Mouse (Mus musculus) G1E (cell line): ENCODE measurements around the gene Sqstm1. TPM values are rescaled to one million over a fixed set of nuclear protein-coding genes. Genes with fewer than 3 reads are reported as not detected.
A peak's percentile ranks its signal among the peaks of the same experiment; 100 is the strongest.
"Not testable (repeated sequence)": the region's sequence is repeated elsewhere in the genome, so short reads cannot be mapped to it uniquely, and the experiment has no call there.

ENCODE experiments used
- ATAC-seq: 2 replicates; pipeline ENCODE4 v1.8.0; 2016; ENCODE audit warnings: mild to moderate bottlenecking; ENCODE audit not compliant: insufficient number of reproducible peaks, poor library complexity, low FRiP score, severe bottlenecking; ENCODE audit errors: extremely low read depth
- DNase-seq: peaks from one replicate; pipeline ENCODE4 v3.0.0; 2012; ENCODE audit warnings: low spot score
- H3K27me3 ChIP-seq: 2 replicates; pipeline ENCODE4 v1.6.1; 2012; ENCODE audit warnings: mild to moderate bottlenecking, low read length, inconsistent platforms; ENCODE audit not compliant: insufficient read depth
- H3K36me3 ChIP-seq: replicated peaks from 2 replicates; pipeline ENCODE3; 2012; ENCODE audit warnings: mild to moderate bottlenecking, inconsistent platforms
- H3K4me1 ChIP-seq: 2 replicates; pipeline ENCODE4 v1.6.1; 2012; ENCODE audit warnings: low read depth, low read length, inconsistent platforms, mixed read lengths; ENCODE audit not compliant: insufficient read depth
- H3K4me3 ChIP-seq: 2 replicates; pipeline ENCODE4 v1.5.1; 2012; ENCODE audit warnings: low read depth, mild to moderate bottlenecking, inconsistent platforms, low read length, moderate library complexity, mixed read lengths
- H3K9me3 ChIP-seq: replicated peaks from 2 replicates; pipeline ENCODE4 v1.6.1; 2012; ENCODE audit warnings: inconsistent platforms
- CTCF ChIP-seq: IDR thresholded peaks from 2 replicates; pipeline ENCODE4 v1.5.1; 2012; ENCODE audit warnings: low read depth, low read length, inconsistent platforms, mixed read lengths
- GATA1 ChIP-seq: IDR thresholded peaks from 2 replicates; pipeline ENCODE4 v1.6.1; 2012; ENCODE audit warnings: borderline replicate concordance, low read length, inconsistent platforms, mixed read lengths
- GATA2 ChIP-seq: IDR thresholded peaks from 2 replicates; pipeline ENCODE4 v1.6.1; 2012; ENCODE audit warnings: low read depth, low read length, inconsistent platforms, borderline replicate concordance
- POLR2AphosphoS5 ChIP-seq: IDR thresholded peaks from 2 replicates; pipeline ENCODE4 v1.6.1; 2012; ENCODE audit warnings: low read depth, low read length, inconsistent platforms; ENCODE audit not compliant: insufficient replicate concordance
- TAL1 ChIP-seq: conservative IDR thresholded peaks from 2 replicates; pipeline ENCODE4 v1.6.1; 2012; ENCODE audit warnings: low read depth, low read length, inconsistent platforms, mixed read lengths
- polyA plus RNA-seq: library from polyadenylated mRNA; stranded (reverse); fragments of >175 nt; gene quantifications from 2 replicates; pipeline ENCODE4 v1.2.3, GENCODE M21; 2012
- total RNA-seq, 2 experiments: library from RNA; stranded (forward) in 1 of 2; stranded (reverse) in 1 of 2; fragments of 200-1000 nt in 1 of 2; fragments of >200 nt in 1 of 2; fragmentation: Nextera tagmentation in 1 of 2; gene quantifications; 2 replicates each; pipeline ENCODE4 v1.2.3; 2014 to 2017

The Sqstm1 gene
- total and polyA plus RNA-seq, 3 experiments: 138 to 687 (median 252) TPM

DNA sequence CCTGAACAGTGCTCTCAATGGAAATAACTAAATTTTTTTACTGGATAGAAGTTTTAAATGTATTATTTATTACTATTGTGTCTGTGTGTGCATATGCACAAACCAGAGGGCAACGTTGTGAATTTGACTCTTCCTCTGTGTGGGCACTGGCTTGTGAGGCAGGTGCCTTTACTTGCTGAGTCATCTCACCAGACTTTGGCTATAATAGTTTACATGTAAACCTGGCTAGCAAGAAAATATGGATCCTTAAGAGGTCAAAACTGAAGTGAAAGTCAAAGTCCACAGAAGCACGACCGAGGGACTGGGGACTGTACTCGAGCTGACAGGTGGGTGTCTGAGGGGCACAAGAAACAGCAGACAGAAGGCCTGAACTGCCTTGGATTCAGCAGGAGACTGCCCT lies 27.9 kb downstream of the Sqstm1 start:
- H3K4me1 ChIP-seq: peaks cover 8% of the 10 kb centered on the region
- H3K9me3 ChIP-seq: no peaks in the 10 kb centered on the region
- TF ChIP-seq GATA2: no peak
- TF ChIP-seq GATA1: no peak
- no peak for TF ChIP-seq TAL1
- TF ChIP-seq CTCF: no peak
- no peak for TF ChIP-seq POLR2AphosphoS5
- H3K36me3 ChIP-seq: peaks cover 78% of the 10 kb centered on the region
- no peak for DNase-seq
- no peaks in the 10 kb centered on the region for H3K27me3 ChIP-seq
- no peak for ATAC-seq
- H3K4me3 ChIP-seq: no peak overlapping the region

DNA sequence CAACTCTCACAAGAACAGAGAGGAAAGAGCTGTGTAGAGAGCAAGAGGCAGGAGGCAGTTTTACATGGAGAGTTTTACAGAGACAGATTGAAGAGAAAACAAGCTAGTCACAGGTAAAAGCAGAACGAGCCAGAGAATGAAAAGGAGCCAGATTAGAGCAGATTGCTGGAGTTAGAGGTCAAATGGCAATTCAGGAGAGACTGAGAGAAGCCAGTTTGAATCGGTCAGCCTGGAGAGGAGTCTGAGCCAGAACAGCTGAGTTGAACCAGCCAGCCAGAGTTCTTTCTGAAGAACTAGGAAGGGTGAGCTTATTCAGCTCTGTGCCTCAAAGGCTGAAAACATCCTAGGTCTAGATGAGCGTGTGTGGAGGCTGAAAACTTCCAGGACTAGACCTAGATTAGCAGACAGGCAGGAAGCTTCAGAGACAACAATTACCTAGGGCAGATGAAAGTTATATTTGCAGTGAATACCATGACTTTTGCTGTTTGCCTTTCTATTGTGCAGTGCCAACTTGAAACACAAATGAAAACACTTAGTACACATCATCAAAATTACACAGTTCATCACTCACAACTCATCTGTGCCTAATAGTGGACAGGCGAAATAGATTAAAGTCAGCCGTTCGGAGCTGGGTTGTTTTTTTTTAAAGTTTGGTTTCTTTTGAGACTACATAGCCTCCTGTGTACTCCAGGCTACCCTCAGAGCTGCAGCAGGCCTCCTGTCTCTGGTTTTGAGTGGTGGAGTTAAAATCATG lies 30.0 kb downstream of the Sqstm1 start:
- peaks cover 20% of the 10 kb centered on the region for H3K4me1 ChIP-seq
- no peaks in the 10 kb centered on the region for H3K27me3 ChIP-seq

DNA sequence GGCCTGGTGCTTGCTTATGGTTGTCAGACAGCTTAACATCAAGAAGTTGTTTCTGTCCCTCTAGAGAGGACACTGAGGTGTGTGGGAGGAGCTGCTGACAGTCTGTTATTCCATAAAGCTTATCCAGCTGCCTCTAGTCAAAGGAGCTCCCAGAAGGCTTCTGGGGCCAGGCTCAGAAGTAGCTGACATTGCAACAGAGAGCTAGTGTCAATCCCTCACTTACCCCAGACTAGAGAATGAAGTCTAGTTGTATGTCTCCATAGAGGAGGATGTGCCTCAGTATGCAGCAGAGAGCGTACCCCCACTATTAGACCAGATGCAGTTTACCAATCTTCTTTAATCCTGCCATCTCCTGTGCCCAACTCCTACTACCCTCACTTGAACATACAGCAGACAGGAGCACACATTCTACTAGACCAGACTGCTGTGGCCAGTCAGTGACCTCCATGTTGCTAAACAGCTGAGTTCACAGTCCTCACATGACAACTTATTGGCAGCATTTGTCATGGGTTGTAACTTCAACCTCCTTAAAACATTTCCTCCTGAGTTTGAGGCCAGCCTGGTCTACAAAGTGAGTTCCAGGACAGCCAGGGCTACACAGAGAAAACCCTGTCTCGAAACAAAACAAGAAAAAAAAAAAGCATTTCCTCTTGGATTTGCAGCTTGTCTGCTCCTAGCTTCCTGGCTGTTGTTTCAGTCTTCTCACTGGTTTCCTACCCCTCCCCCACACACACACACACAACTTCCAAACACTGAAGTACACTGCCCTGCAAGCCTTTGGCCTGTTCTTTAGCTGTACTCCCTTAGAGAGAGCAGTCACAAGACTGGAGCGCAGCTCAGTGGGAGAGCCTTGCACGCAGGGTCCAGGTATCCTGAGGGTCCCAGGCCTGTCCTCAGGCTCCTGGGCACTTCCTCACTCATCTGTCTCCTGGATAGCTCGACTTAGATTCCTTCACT lies 31.8 kb downstream of the Sqstm1 start:
- ATAC-seq (no peak), DNase-seq (no peak)
- H3K36me3 ChIP-seq: peaks cover 64% of the 10 kb centered on the region
- no peak overlapping the region for H3K4me3 ChIP-seq
- no peaks in the 10 kb centered on the region for H3K9me3 ChIP-seq
- H3K27me3 ChIP-seq: no peaks in the 10 kb centered on the region
- H3K4me1 ChIP-seq: peaks cover 31% of the 10 kb centered on the region
- no peak for TF ChIP-seq CTCF
- TF ChIP-seq GATA2: no peak
- TF ChIP-seq GATA1: no peak
- TF ChIP-seq TAL1: no peak
- no peak for TF ChIP-seq POLR2AphosphoS5

More for the DNA sequence above, 30.0 kb downstream of the Sqstm1 start:
- no peak overlapping the region for H3K4me3 ChIP-seq
- no peak for DNase-seq
- H3K36me3 ChIP-seq: peaks cover 76% of the 10 kb centered on the region
- TF ChIP-seq CTCF: no peak
- no peak for TF ChIP-seq GATA2
- TF ChIP-seq GATA1: no peak
- no peak for TF ChIP-seq TAL1
- TF ChIP-seq POLR2AphosphoS5: no peak
- no peaks in the 10 kb centered on the region for H3K9me3 ChIP-seq
- ATAC-seq: no peak

DNA sequence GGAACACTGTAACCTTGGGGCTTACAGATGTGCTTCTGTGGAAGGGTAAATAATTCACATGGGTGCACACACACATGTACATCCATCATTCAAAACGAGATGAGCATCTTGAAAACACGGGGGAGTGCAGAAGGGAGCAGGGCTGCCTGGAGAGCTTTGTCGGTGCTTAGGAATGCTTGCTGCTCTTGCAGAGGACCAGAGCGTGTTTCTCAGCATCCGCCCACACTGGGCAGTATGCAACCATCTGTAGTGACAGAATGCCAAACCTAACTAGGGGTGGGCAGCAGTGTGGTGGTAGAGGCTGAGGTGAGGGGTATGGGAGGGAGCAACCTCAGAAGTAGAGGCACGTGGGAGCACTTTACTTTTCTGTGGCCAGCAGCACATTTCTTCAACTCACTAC lies 33.5 kb downstream of the Sqstm1 start:
- Histone ChIP-seq H3K4me1 (peaks cover 24% of the 10 kb centered on the region), H3K36me3 (peaks cover 51% of the 10 kb centered on the region), H3K27me3 (no peaks in the 10 kb centered on the region), H3K4me3 (no peak overlapping the region), H3K9me3 (no peaks in the 10 kb centered on the region)
- DNase-seq (no peak), ATAC-seq (no peak)
- TF ChIP-seq GATA1 (no peak), TAL1 (no peak), CTCF (no peak)

DNA sequence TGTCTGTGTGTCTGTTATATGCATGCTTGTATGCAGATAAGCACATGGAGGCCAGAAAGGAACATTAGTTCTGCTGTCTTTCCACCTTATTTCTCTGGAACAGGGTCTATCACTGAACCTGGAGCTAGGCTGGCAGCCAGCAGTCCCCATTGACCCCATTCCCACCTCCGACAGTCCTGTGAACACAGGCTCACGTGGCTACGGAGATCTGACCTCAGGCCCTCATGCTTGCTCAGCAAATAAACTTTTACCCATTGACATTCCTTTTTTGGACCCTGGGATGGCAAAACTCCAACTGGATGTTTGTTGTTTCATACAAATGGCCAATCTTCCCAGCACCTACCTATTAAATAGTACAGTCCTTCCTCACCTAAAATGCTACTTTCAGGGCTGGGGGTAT lies 34.3 kb downstream of the Sqstm1 start:
- Histone ChIP-seq H3K36me3 (peaks cover 52% of the 10 kb centered on the region), H3K4me1 (peaks cover 24% of the 10 kb centered on the region), H3K9me3 (no peaks in the 10 kb centered on the region), H3K27me3 (no peaks in the 10 kb centered on the region), H3K4me3 (no peak overlapping the region)
- TF ChIP-seq POLR2AphosphoS5 (no peak), TAL1 (no peak), GATA1 (no peak), GATA2 (no peak), CTCF (no peak)
- DNase-seq (no peak), ATAC-seq (no peak)

DNA sequence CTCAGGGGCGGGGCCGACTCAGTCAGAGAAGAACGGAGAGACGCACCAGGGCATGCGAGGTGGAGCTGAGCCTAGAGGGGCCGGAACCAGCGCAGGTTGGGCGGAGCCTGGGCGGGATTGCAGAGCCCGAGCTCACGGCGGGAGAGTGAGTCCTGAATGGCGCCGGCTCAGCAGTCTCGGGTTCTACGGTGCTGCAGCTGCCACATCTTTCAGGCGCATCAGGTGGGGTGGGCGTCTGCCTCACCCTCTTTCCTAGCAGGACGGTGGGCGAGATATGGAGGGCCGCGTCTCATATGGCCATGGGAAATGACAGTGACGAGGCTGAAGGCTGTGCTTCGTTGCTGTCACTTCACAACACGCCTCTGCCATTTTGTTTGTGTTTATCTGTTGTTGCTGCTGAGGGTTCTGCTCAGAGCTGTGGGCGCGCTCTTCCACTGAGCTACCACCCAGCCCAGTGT lies 35.9 kb downstream of the Sqstm1 start:
- peak overlapping the region; percentile 85 for H3K4me3 ChIP-seq
- ATAC-seq (peak; percentile 100), DNase-seq (peak; percentile 87)
- H3K27me3 ChIP-seq: no peaks in the 10 kb centered on the region
- no peaks in the 10 kb centered on the region for H3K9me3 ChIP-seq
- TF ChIP-seq GATA2 (no peak), GATA1 (no peak), TAL1 (no peak), CTCF (no peak), POLR2AphosphoS5 (no peak)
- peaks cover 24% of the 10 kb centered on the region for H3K4me1 ChIP-seq
- peaks cover 63% of the 10 kb centered on the region for H3K36me3 ChIP-seq

DNA sequence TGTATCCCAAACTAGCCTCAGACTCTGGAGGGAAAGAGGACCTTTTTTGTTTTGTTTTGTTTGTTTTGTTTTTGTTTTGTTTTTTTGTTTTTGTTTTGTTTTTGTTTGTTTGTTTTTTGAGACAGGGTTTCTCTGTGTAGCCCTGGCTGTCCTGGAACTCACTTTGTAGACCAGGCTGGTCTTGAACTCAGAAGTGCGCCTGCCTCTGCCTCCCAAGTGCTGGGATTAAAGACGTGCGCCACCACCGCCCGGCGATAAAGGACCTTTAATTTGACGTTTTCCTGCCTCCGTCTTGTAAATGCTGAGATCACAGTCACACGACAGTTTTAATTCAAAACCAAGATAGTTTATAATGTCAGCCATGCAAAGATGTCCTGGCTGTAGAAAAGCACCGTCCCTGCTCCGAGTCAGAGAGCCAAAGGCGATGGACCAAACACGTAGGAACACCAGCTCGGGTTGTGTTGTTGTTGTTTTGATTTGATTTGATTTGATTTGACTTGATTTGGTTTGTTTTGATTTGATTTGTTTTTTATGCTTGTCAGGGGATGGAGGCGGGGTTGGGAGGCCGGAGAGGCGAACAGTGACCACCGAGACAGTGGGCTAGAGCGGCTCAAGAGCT lies 36.4 kb downstream of the Sqstm1 start, which contains the start of gene Mrnip:
TSS of gene Mrnip (plus strand) at position 334 of the 619 bp plus-strand sequence.
- not testable (repeated sequence) for H3K9me3 ChIP-seq, ATAC-seq, DNase-seq, H3K27me3 ChIP-seq
- H3K36me3 ChIP-seq: peaks cover 63% of the 10 kb centered on the region
- H3K4me1 ChIP-seq: peaks cover 23% of the 10 kb centered on the region
- H3K4me3 ChIP-seq: peak within 1 kb of the TSS; percentile 85
